Mouse (Mus musculus) embryonic fibroblast, embryonic 13.5 days (primary cell): ENCODE data around the gene Acbd6.

Experiments
- CTCF ChIP-seq: IDR thresholded peaks from 2 replicates; pipeline ENCODE4 v1.5.1; 2011; ENCODE audit warnings: mild to moderate bottlenecking, control low read depth, low read length, moderate library complexity, borderline replicate concordance; ENCODE audit not compliant: insufficient read depth
- POLR2A ChIP-seq: IDR thresholded peaks from 2 replicates; pipeline ENCODE4 v1.6.1; 2011; ENCODE audit warnings: low read depth, mild to moderate bottlenecking, control low read depth, low read length, moderate library complexity

DNA sequence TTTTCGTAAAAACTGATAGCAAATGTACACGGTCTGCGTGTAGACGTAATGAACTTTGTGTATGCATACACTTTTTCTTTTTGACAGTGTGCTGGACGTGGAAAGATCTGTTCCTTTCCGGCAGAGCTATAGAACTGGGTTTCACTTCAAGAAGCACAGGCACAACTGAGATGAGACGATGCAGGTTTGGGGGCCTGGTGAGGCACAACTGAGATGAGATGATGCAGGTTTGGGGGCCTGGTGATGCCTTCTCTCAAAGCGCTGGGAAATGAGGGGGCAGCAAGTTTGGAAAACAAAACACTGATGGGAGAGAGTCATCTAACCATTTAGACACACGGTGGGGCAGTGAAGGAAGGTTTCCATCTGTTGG is 293 bp upstream of the Acbd6 start:
- TF ChIP-seq CTCF (no peak), POLR2A (no peak)
